Mouse (Mus musculus) olfactory bulb, adult 2 months (tissue): ENCODE data around the gene Abcc3.

Experiments
- CTCF ChIP-seq: fragments of 200-500 bp; IDR thresholded peaks from 2 replicates; pipeline ENCODE4 v1.5.1; 2012; ENCODE audit warnings: low read depth, mild to moderate bottlenecking, low read length, moderate library complexity; ENCODE audit not compliant: insufficient read depth
- POLR2A ChIP-seq: fragments of 200-500 bp; IDR thresholded peaks from 2 replicates; pipeline ENCODE4 v1.6.1; 2012; ENCODE audit warnings: mild to moderate bottlenecking, low read depth, low read length, moderate library complexity; ENCODE audit not compliant: insufficient read depth

DNA sequence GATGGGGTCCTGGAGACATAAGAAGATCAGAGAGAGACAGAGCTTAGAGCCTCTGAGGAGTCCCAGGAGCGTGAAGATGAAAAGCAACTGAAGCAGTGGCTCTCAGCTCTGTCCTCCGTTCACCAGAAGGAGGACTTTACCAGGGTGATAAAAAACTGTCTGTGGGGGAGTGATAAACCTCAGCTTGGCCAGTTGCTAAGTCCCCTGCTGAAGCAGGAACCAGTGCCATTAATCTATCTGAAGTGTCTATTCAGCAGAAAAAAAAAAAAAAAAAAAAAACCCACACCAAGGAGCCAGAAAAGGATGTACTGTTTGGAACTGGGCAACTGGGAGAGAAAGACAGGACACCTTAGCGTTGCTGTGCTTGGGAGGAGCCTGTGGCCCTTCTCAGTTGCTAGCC is 41.7 kb downstream of the Abcc3 start:
- no peak for TF ChIP-seq CTCF
- no peak for TF ChIP-seq POLR2A
